Mouse (Mus musculus) retina, adult 2 months (tissue): Measurements from ENCODE around the gene Sec24d.

Experiments used
- DNase-seq: peaks from one replicate; pipeline ENCODE4 v3.0.0-alpha.2; 2012; ENCODE audit warnings: low read depth, low spot score

Sec24d gene

GRCm38 (mm10) chr3:123266753-123267651 lies at the start of gene Sec24d:
Sec24d (plus strand) TSS chr3:123267455.
- DNase-seq: peak; percentile 52

- DNase-seq: no peak
Observed at GRCm38 (mm10) chr3:123218646-123219045, 48.6 kb upstream of the Sec24d start.

DNA sequence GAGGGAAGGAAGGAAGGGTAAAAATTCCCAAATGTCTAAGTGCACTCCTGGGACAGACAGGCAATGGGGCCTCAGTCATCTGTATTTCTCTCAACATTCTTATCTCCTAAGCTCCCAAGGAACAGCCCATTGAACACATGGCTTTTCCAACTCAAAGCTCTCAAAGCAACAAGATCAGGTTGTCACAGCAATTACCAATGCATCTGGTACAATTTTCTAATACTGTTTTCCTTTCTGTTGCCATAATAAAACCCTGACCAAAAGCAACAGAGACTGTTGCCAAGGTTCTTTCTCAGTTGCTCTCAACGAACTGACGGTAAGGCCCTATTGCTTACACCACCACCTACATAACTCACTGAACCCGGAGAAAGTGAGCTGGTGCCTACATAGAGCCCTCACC lies 40.0 kb upstream of the Sec24d start:
- DNase-seq: no peak

DNA sequence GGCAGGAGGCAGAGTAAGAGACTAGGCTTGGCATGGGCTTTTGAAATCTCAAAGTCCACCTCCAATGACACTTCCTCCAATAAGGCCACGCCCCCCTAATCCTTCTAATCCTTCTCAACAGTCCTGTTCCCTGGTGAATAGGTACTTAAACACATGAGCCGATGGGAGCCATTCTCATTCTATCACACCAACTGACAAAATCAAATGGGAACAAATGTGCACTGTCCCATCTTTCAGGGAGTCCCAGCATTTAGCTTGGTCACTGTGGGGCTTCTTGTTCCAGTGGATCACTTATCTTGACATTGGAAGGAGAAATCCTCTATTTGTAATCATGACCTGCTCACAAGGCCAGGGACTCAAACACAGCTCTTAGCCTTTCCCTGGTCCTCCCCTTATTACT lies 35.6 kb upstream of the Sec24d start:
- DNase-seq: no peak

DNA sequence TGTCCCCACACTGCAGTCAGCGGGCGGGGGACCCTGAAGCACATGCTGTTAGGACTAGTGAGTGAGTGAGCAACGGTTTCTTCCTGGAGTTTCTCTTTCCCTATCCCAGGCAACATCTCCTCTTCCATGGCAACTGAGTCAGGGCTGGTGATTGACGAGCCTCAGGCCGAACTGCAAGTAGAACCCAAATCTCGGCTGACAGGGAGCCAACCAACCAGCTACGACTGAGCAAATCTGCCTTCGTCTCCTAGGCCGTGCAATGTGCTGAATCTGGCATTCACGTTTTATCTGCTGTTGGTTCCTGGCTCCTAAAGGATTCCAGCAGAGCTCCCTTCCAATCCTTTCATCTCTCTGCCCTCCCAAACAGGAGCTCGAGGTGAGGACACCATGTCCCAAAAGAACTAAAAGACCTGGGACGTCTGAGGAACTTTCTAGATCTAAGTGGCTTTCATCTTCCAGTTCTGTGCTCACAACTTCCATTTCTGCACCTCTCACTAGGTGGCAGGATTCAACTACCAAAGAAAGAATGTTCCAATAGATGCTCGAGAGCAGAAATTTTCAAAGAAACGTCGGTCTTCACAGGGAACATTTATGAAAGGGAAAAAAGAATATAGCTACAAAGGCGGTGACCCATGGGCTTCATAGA lies 32.9 kb upstream of the Sec24d start:
- peak; percentile 44 for DNase-seq

- DNase-seq: peak; percentile 41
Observed at GRCm38 (mm10) chr3:123235495-123235894, 31.8 kb upstream of the Sec24d start.

GRCm38 (mm10) chr3:123235921-123236320 lies 31.3 kb upstream of the Sec24d start, which contains the start of gene Synpo2:
Synpo2 (minus strand) TSS chr3:123236149.
- DNase-seq: peak; percentile 44

- DNase-seq: no peak
Observed at GRCm38 (mm10) chr3:123237039-123237438, 30.2 kb upstream of the Sec24d start.

- no peak for DNase-seq
Observed at GRCm38 (mm10) chr3:123237446-123237845, 29.8 kb upstream of the Sec24d start.

- DNase-seq: no peak
Observed at GRCm38 (mm10) chr3:123244376-123244775, 22.9 kb upstream of the Sec24d start.

GRCm38 (mm10) chr3:123245646-123246045 lies 21.6 kb upstream of the Sec24d start:
- DNase-seq: no peak

DNA sequence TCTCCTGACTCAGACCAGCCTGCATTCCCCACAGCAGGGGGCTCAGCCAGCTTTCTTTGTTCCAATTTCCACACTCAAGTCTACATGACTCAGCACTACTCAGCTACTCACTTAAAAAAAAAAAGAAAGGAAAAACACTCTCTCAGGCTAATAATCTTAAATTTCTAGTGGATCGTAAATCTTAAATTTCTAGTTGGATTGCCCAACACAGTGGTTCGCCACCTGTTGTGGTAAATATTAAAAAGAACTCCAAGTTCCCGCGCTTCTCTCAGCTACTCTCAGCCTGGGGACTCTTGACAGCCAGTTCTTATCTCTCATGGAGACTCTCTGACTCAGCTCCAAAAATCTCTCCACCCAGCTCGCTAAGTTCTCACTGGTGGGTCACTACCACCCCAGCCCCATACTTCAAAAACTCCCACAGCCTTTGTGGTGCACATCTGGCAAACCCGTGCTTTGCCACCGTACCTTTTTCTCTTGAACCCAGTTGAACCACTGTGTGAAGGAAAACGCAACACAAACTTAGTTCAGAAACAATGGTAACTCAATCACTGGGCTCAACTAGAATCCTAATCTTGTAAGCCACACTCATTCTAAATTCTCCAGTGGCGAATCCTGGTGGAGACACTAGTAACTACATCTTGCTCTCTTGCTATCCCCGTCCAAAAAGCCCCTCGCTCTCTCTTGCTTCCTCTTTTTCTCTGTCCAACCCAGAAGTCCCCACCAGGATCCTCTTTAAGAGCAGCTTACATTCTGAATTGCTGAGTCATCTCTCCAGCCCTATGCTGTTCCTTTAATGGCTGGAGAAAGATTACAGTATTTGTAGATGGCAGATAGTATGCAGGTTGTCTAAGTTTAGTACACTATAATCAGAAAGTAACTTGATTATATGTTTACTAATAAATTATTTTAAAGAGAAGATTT lies 10.8 kb upstream of the Sec24d start:
- no peak for DNase-seq

DNA sequence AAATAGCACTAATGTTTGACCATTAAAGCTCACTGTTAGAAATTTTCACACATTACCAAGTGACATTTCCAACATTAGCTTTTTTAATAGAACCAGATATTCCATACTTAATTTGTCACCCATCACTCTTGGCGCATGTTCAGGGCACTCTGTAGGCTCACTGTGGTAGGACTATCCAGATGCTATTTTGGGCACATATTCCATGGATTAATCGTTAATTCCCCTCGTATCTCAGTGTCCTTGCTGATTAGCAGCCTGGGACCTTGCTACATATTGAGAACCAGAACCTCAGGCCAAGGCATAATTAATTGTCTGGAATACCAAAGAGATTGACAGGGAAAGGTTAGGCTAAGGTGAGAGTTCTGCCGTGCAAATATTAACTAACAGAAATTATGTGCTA lies 8.5 kb upstream of the Sec24d start:
- no peak for DNase-seq

GRCm38 (mm10) chr3:123264706-123265105 lies 2.5 kb upstream of the Sec24d start:
- no peak for DNase-seq

GRCm38 (mm10) chr3:123267741-123268201 lies 516 bp downstream of the Sec24d start:
- DNase-seq: no peak

DNA sequence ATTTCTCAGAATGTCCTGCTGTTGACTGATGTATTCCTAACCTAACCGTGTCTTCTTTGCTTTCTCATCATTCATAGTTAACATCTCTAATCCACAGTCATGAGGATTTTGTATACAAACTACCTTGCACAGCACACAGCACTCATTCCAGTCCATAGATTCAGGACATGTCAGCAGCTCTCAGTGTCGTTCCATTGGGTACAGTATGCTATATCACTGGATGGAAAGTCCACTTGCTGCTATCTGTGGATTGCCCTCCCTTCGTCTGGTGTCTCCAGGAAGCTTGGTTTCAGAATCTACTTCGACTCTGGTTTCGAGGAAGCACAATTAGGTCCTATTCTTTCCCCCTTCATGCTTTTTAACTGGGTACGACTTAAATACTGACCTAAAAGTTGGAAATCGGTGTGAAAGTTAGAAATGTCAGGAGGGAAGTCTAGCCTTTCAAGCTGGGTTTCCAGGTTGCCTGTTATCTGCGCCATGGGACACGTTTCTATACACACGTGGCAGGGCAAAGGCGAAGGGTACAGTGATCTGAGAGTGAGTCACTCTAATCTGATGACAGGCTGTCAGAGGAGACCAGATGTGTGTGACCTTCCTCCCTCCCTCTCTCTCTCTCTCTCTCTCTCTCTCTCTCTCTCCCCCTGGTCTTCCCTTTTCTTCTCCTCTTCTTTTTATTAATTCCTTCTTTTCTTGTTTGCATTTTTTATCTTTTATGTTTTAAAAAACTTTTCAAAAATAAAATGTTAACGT lies 15.8 kb downstream of the Sec24d start:
- DNase-seq: no peak

- DNase-seq: no peak
Observed at GRCm38 (mm10) chr3:123284284-123284683, 17.0 kb downstream of the Sec24d start.

- no peak for DNase-seq
Observed at GRCm38 (mm10) chr3:123285649-123286048, 18.4 kb downstream of the Sec24d start.

GRCm38 (mm10) chr3:123288856-123289570 lies 21.8 kb downstream of the Sec24d start:
- DNase-seq: no peak

- no peak for DNase-seq
Observed at GRCm38 (mm10) chr3:123291670-123292069, 24.4 kb downstream of the Sec24d start.
